Mouse (Mus musculus) megakaryocyte, embryonic 14.5 days (primary cell): ENCODE results near the gene Tmem53.

Experiments used
- FLI1 ChIP-seq: IDR thresholded peaks from 2 replicates; pipeline ENCODE4 v1.6.1; 2012; ENCODE audit warnings: low read length, inconsistent platforms, mixed read lengths
- GATA1 ChIP-seq: IDR thresholded peaks from 3 replicates; pipeline ENCODE4 v1.6.1; 2012; ENCODE audit warnings: mixed read lengths, low read length, inconsistent platforms, borderline replicate concordance

- TF ChIP-seq GATA1, result no peak
- TF ChIP-seq FLI1, result no peak
Observed at GRCm38 (mm10) chr4:117311891-117312290, 60.1 kb downstream of the Tmem53 start.
